8 mouse cellular contexts compared by ENCODE assay signal in genomic region chr10:9053371-9053770, GRCm38 (mm10).
DNase-seq lines count a peak whose midpoint lies in the region; ATAC-seq and TF ChIP-seq lines count a peak whose summit lies in the region.

No protein-coding gene starts in this region.

- H3K36me3 ChIP-seq in liver, adult 2 months (ENCODE audit: control insufficient read depth, insufficient read depth, low read length) = no peaks in the 10 kb centered on the region
- no peaks in the 10 kb centered on the region for H3K36me3 ChIP-seq in midbrain, embryonic 15.5 days (replicated peaks)

- H3K79me2 ChIP-seq in liver, adult 2 months (ENCODE audit: control insufficient read depth, insufficient read depth, low read length) = no peaks in the 10 kb centered on the region

- no peaks in the 10 kb centered on the region for H3K4me1 ChIP-seq in liver, adult 2 months (ENCODE audit: control insufficient read depth, insufficient read depth, low read length)
- peaks cover 12% of the 10 kb centered on the region; the same call in 1 of the 2 replicates for H3K4me1 ChIP-seq in midbrain, embryonic 15.5 days

- no peaks in the 10 kb centered on the region for H3K9me3 ChIP-seq in midbrain, embryonic 15.5 days

- DNase-seq in frontal cortex, postnatal 14 days (ENCODE audit: low spot score in 2 of 2) = no peak
- DNase-seq in liver, adult 2 months (ENCODE audit: extremely low read depth, low read depth, low spot score) = peak; percentile 30
- no peak for DNase-seq in liver
- peak; percentile 66 for DNase-seq in embryo, embryonic 11 days
- no peak for DNase-seq in spleen, postnatal 14 days (ENCODE audit: low spot score in 2 of 2)
- no peak for DNase-seq in T-cell, adult 2 months (ENCODE audit: low spot score)

- no peak overlapping the region for H3K4me2 ChIP-seq in midbrain, embryonic 15.5 days

- no peak overlapping the region for H3K27ac ChIP-seq in liver, adult 2 months (replicated peaks; ENCODE audit: insufficient read depth, low read depth, low read length)
- H3K27ac ChIP-seq in midbrain, embryonic 15.5 days = no peak overlapping the region

- ATAC-seq in frontal cortex, adult (ENCODE audit: low TSS enrichment) = peak; percentile 96
- peak; percentile 35; the same call in 1 of the 2 replicates for ATAC-seq in midbrain, embryonic 15.5 days (replicated peaks)

- H3K27me3 ChIP-seq in liver, adult 2 months (ENCODE audit: control insufficient read depth, insufficient read depth, low read length) = no peaks in the 10 kb centered on the region
- H3K27me3 ChIP-seq in midbrain, embryonic 15.5 days (replicated peaks) = no peaks in the 10 kb centered on the region

- TF ChIP-seq CTCF in liver, adult 2 months (IDR thresholded peaks at IDR 0.05; ENCODE audit: low read depth, low read length) = no peak

- no peak overlapping the region for H3K4me3 ChIP-seq in liver, adult 2 months (ENCODE audit: insufficient read depth, low read depth, low read length)
- no peak overlapping the region for H3K4me3 ChIP-seq in midbrain, embryonic 15.5 days

- WGBS in liver, adult 2 months = 56% methylated on average over 4 of the region's 4 CpGs
- 26% methylated on average over 4 of the region's 4 CpGs for WGBS in midbrain, embryonic 15.5 days

- no peak overlapping the region for H3K9ac ChIP-seq in liver, adult 2 months (ENCODE audit: low read depth, low read length)
- H3K9ac ChIP-seq in midbrain, embryonic 15.5 days = no peak overlapping the region

- TF ChIP-seq POLR2A in liver, adult 2 months (IDR thresholded peaks at IDR 0.05; ENCODE audit: extremely low read depth, insufficient read depth, low read length) = no peak

Comparison
In these comparisons a context has a peak if more than half of its experiments do, and no peak if none do; other contexts are left out.
1. DNase-seq: peak in liver, adult 2 months (single experiment) and embryo, embryonic 11 days (single experiment); none in frontal cortex, postnatal 14 days (0 of 2), liver (single experiment), spleen, postnatal 14 days (0 of 2) and T-cell, adult 2 months (single experiment).